Mouse (Mus musculus) T-cell, adult 2 months (primary cell): ENCODE results near the gene Rab7b.

Experiments
- DNase-seq: peaks from one replicate; pipeline ENCODE4 v3.0.0; 2022; ENCODE audit warnings: low spot score

The Rab7b gene

GRCm38 (mm10) chr1:131688475-131688874 is at the start of gene Rab7b:
Gene Rab7b (plus strand): TSS chr1:131688695.
- DNase-seq: no peak

GRCm38 (mm10) chr1:131640062-131640461 is 48.4 kb upstream of the Rab7b start:
- DNase-seq: no peak

GRCm38 (mm10) chr1:131641565-131641964 is 46.9 kb upstream of the Rab7b start:
- no peak for DNase-seq

GRCm38 (mm10) chr1:131642251-131642650 is 46.2 kb upstream of the Rab7b start:
- no peak for DNase-seq

GRCm38 (mm10) chr1:131652670-131653443 is 35.6 kb upstream of the Rab7b start:
- DNase-seq: peak; percentile 54

- no peak for DNase-seq
Observed at GRCm38 (mm10) chr1:131655601-131656000, 32.9 kb upstream of the Rab7b start.

GRCm38 (mm10) chr1:131657945-131658354 is 30.5 kb upstream of the Rab7b start:
- DNase-seq: peak; percentile 92

- no peak for DNase-seq
Observed at GRCm38 (mm10) chr1:131659512-131660085, 28.9 kb upstream of the Rab7b start.

GRCm38 (mm10) chr1:131660266-131660665 is 28.2 kb upstream of the Rab7b start:
- DNase-seq: no peak

GRCm38 (mm10) chr1:131660716-131661472 is 27.6 kb upstream of the Rab7b start:
- DNase-seq: no peak

- no peak for DNase-seq
Observed at GRCm38 (mm10) chr1:131661749-131662148, 26.7 kb upstream of the Rab7b start.

GRCm38 (mm10) chr1:131663286-131663995 is 25.1 kb upstream of the Rab7b start:
- no peak for DNase-seq

- no peak for DNase-seq
Observed at GRCm38 (mm10) chr1:131664136-131664535, 24.4 kb upstream of the Rab7b start.

GRCm38 (mm10) chr1:131665886-131666285 is 22.6 kb upstream of the Rab7b start:
- DNase-seq: no peak

- no peak for DNase-seq
Observed at GRCm38 (mm10) chr1:131671113-131671512, 17.4 kb upstream of the Rab7b start.

- DNase-seq: no peak
Observed at GRCm38 (mm10) chr1:131672361-131672760, 16.1 kb upstream of the Rab7b start.

- DNase-seq: no peak
Observed at GRCm38 (mm10) chr1:131679644-131680043, 8.9 kb upstream of the Rab7b start.

GRCm38 (mm10) chr1:131687739-131688138 is 756 bp upstream of the Rab7b start:
- no peak for DNase-seq

- no peak for DNase-seq
Observed at GRCm38 (mm10) chr1:131689016-131689415, 521 bp downstream of the Rab7b start.

- no peak for DNase-seq
Observed at GRCm38 (mm10) chr1:131689899-131690298, 1.4 kb downstream of the Rab7b start.

GRCm38 (mm10) chr1:131690435-131690834 is 1.9 kb downstream of the Rab7b start:
- no peak for DNase-seq

GRCm38 (mm10) chr1:131691356-131691755 is 2.9 kb downstream of the Rab7b start:
- no peak for DNase-seq
